Mouse (Mus musculus) lung, adult 2 months (tissue): ENCODE measurements around the gene Icam5.

Source experiments
- CTCF ChIP-seq: fragments of 200-500 bp; IDR thresholded peaks from 2 replicates; pipeline ENCODE4 v1.5.1; 2011; ENCODE audit warnings: mild to moderate bottlenecking, low read length, control low read depth; ENCODE audit not compliant: insufficient read depth
- POLR2A ChIP-seq: fragments of 200-500 bp; IDR thresholded peaks from 2 replicates; pipeline ENCODE4 v1.6.1; 2011; ENCODE audit warnings: low read depth, mild to moderate bottlenecking, control low read depth, low read length, borderline replicate concordance; ENCODE audit errors: extremely low read depth

DNA sequence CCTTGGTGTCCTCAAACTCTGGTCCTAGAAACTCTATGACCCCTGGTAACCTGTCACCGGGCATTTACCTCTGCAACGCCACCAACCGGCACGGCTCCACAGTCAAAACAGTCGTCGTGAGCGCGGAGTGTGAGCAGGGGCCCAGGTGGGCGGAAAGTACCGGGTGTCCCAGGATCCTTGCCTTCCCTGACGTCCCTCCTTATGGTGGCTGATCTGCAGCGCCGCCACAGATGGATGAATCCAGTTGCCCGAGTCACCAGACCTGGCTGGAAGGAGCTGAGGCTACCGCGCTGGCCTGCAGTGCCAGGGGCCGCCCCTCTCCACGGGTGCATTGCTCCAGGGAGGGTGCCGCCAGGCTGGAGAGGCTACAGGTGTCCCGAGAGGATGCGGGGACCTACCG, 4.8 kb downstream of the Icam5 start:
- TF ChIP-seq POLR2A, result no peak
- TF ChIP-seq CTCF, result no peak
